9 mouse cellular contexts compared by ENCODE assay signal in genomic region chr4:136462086-136462838, GRCm38 (mm10). TPM values are rescaled to one million over a fixed set of nuclear protein-coding genes. Genes with fewer than 3 reads are reported as not detected.
DNase-seq lines count a peak whose midpoint lies in the region; ATAC-seq lines count a peak whose summit lies in the region.
"Had no signal": no experiment of that assay in that cellular context is flagged by ENCODE, and none has a peak within 500 bp of the region (broad histone marks: within the 10 kb centered on the region; RNA-seq: fewer than 3 reads in every experiment).

Gene 6030445D17Rik, plus strand, starts transcription at chr4:136462250.

- H3K9ac ChIP-seq in embryonic facial prominence, embryonic 14.5 days (ENCODE audit: low read depth, low read length) = peak within 1 kb of the TSS; percentile 74
- peak within 1 kb of the TSS; percentile 58 for H3K9ac ChIP-seq in liver, embryonic 12.5 days
- peak within 1 kb of the TSS; percentile 17; the same call in 1 of the 2 replicates for H3K9ac ChIP-seq in stomach, embryonic 15.5 days

- H3K4me3 ChIP-seq in embryonic facial prominence, embryonic 14.5 days (ENCODE audit: low read depth, low read length) = peak within 1 kb of the TSS; percentile 69
- H3K4me3 ChIP-seq in heart, embryonic 10.5 days = peak within 1 kb of the TSS; percentile 86
- peak within 1 kb of the TSS; percentile 63 for H3K4me3 ChIP-seq in liver, embryonic 12.5 days
- H3K4me3 ChIP-seq in stomach, embryonic 15.5 days (replicated peaks) = peak within 1 kb of the TSS; percentile 53

- H3K36me3 ChIP-seq in embryonic facial prominence, embryonic 14.5 days (ENCODE audit: control insufficient read depth, insufficient read depth, low read length) = no peaks in the 10 kb centered on the region
- H3K36me3 ChIP-seq in heart, embryonic 10.5 days = no peaks in the 10 kb centered on the region
- no peaks in the 10 kb centered on the region for H3K36me3 ChIP-seq in liver, embryonic 12.5 days
- no peaks in the 10 kb centered on the region for H3K36me3 ChIP-seq in stomach, embryonic 15.5 days

- peak within 1 kb of the TSS; percentile 92 for H3K4me2 ChIP-seq in embryonic facial prominence, embryonic 14.5 days (ENCODE audit: low read depth, low read length)
- H3K4me2 ChIP-seq in liver, embryonic 12.5 days = peak within 1 kb of the TSS; percentile 91
- H3K4me2 ChIP-seq in stomach, embryonic 15.5 days = peak within 1 kb of the TSS; percentile 83

- H3K27me3 ChIP-seq in embryonic facial prominence, embryonic 14.5 days (replicated peaks; ENCODE audit: control insufficient read depth, insufficient read depth, low read length) = 0 out of 2 replicates have a peak, but pooled peaks cover 18% of the 10 kb centered on the region
- peaks cover 30% of the 10 kb centered on the region for H3K27me3 ChIP-seq in heart, embryonic 10.5 days (ENCODE audit: insufficient read depth, poor library complexity, severe bottlenecking)
- H3K27me3 ChIP-seq in liver, embryonic 12.5 days (replicated peaks) = peaks cover 68% of the 10 kb centered on the region
- H3K27me3 ChIP-seq in stomach, embryonic 15.5 days (replicated peaks) = no peaks in the 10 kb centered on the region
- H3K27me3 ChIP-seq: Patski had no signal

- ATAC-seq in embryonic facial prominence, embryonic 14.5 days (ENCODE audit: low read depth) = peak; percentile 75
- peak; percentile 71 for ATAC-seq in liver, embryonic 12.5 days
- ATAC-seq in stomach, embryonic 15.5 days (ENCODE audit: insufficient read depth, low FRiP score, low read depth) = peak; percentile 70
- ATAC-seq: Patski had no signal

- DNase-seq in 3T3-L1 (ENCODE audit: low read depth, low spot score) = peak; percentile 81
- DNase-seq in adrenal gland, postnatal 36 days = peak; percentile 85 to 89
- peak; percentile 81 for DNase-seq in embryonic facial prominence, embryonic 14.5 days (ENCODE audit: low spot score)
- peak; percentile 85 for DNase-seq in heart, embryonic 10.5 days (ENCODE audit: low spot score)
- peak; percentile 81 for DNase-seq in kidney, adult 9 months
- DNase-seq in naive thymus-derived CD4-positive, alpha-beta T cell, adult 2 months (ENCODE audit: low read depth) = peak; percentile 67

- 1% methylated on average over 28 of the region's 64 CpGs for WGBS in embryonic facial prominence, embryonic 14.5 days
- under 1% methylated on average over 63 of the region's 64 CpGs for WGBS in heart, embryonic 10.5 days
- 4% methylated on average over 64 of the region's 64 CpGs for WGBS in liver, embryonic 12.5 days (ENCODE audit: insufficient replicate concordance)
- under 1% methylated on average over 62 of the region's 64 CpGs for WGBS in stomach, embryonic 15.5 days

- H3K9me3 ChIP-seq in embryonic facial prominence, embryonic 14.5 days (ENCODE audit: control insufficient read depth, low read length) = no peaks in the 10 kb centered on the region
- H3K9me3 ChIP-seq in heart, embryonic 10.5 days = no peaks in the 10 kb centered on the region
- no peaks in the 10 kb centered on the region for H3K9me3 ChIP-seq in liver, embryonic 12.5 days (replicated peaks)
- H3K9me3 ChIP-seq in stomach, embryonic 15.5 days = no peaks in the 10 kb centered on the region

- H3K4me1 ChIP-seq in embryonic facial prominence, embryonic 14.5 days (ENCODE audit: control insufficient read depth, insufficient read depth, low read length) = peaks cover 19% of the 10 kb centered on the region
- H3K4me1 ChIP-seq in heart, embryonic 10.5 days = peaks cover 29% of the 10 kb centered on the region
- H3K4me1 ChIP-seq in liver, embryonic 12.5 days = peaks cover 18% of the 10 kb centered on the region
- peaks cover 8% of the 10 kb centered on the region for H3K4me1 ChIP-seq in stomach, embryonic 15.5 days

- peak within 1 kb of the TSS; percentile 61 for H3K27ac ChIP-seq in embryonic facial prominence, embryonic 14.5 days (replicated peaks; ENCODE audit: low read depth, low read length)
- H3K27ac ChIP-seq in heart, embryonic 10.5 days = peak within 1 kb of the TSS; percentile 93
- peak within 1 kb of the TSS; percentile 64; the same call in 1 of the 2 replicates for H3K27ac ChIP-seq in liver, embryonic 12.5 days
- H3K27ac ChIP-seq in stomach, embryonic 15.5 days = peak within 1 kb of the TSS; percentile 69

RNA-seq across cellular contexts. Expression of gene 6030445D17Rik, which starts in this region (rescaled TPM):
- total RNA-seq in adrenal gland, postnatal 36 days (2021) = under 1 TPM; 0.26 to 0.53 TPM
- polyA plus RNA-seq in embryonic facial prominence, embryonic 14.5 days (2014; fragmentation: Nextera tagmentation; extraction: Ambion mirVana) = 0.42 TPM in 2 replicates
- 0.18 TPM in 1 of 2 replicates, not detected in the other for polyA plus RNA-seq in heart, embryonic 10.5 days (2016; fragmentation: Nextera tagmentation; extraction: Ambion mirVana)
- 0.10 TPM in 1 of 2 replicates, not detected in the other for polyA plus RNA-seq in liver, embryonic 12.5 days (2016; fragmentation: Nextera tagmentation; extraction: Ambion mirVana)
- 0.32 and 0.41 TPM in 2 replicates for polyA plus RNA-seq in stomach, embryonic 15.5 days (2015; fragmentation: Nextera tagmentation; extraction: Ambion mirVana)

Comparison
In these comparisons a context has a peak if more than half of its experiments do, and no peak if none do; other contexts are left out.
1. Peak in every context shown above with its lines: DNase-seq, ATAC-seq, H3K4me3 ChIP-seq and H3K27ac ChIP-seq.
2. Peak in DNase-seq in adrenal gland, postnatal 36 days; RNA of the gene not detected or under 1 TPM.
3. Peak in DNase-seq, ATAC-seq, H3K4me3 ChIP-seq, H3K27ac ChIP-seq, H3K9ac ChIP-seq and H3K4me2 ChIP-seq in embryonic facial prominence, embryonic 14.5 days; RNA of the gene not detected or under 1 TPM.
4. Peak in DNase-seq, H3K4me3 ChIP-seq and H3K27ac ChIP-seq in heart, embryonic 10.5 days; RNA of the gene not detected or under 1 TPM.
5. Peak in ATAC-seq, H3K4me3 ChIP-seq, H3K27ac ChIP-seq, H3K9ac ChIP-seq and H3K4me2 ChIP-seq in liver, embryonic 12.5 days; RNA of the gene not detected or under 1 TPM.
6. Peak in ATAC-seq, H3K4me3 ChIP-seq, H3K27ac ChIP-seq, H3K9ac ChIP-seq and H3K4me2 ChIP-seq in stomach, embryonic 15.5 days; RNA of the gene not detected or under 1 TPM.
7. H3K9ac ChIP-seq: peak in every context shown above with its lines; median percentile 74 in embryonic facial prominence, embryonic 14.5 days; 58 in liver, embryonic 12.5 days; 17 in stomach, embryonic 15.5 days.